Mouse (Mus musculus) embryonic facial prominence, embryonic 13.5 days (tissue): ENCODE data around the gene Ptma. TPM values are rescaled to one million over a fixed set of nuclear protein-coding genes. Genes with fewer than 3 reads are reported as not detected.
A peak's percentile ranks its signal among the peaks of the same experiment; 100 is the strongest.

Experiments used
- ATAC-seq: fragments of 200-750 bp; cut with Nextera tagmentation; 2 replicates; pipeline ENCODE4 v1.8.0; 2017; ENCODE audit warnings: low read depth; ENCODE audit not compliant: insufficient number of reproducible peaks, insufficient read depth, low FRiP score, low TSS enrichment
- H3K27ac ChIP-seq: fragments of 300-500 bp; sonication (generic); 2 replicates; pipeline ENCODE4 v1.5.1; 2015; ENCODE audit warnings: moderate library complexity, mild to moderate bottlenecking, inconsistent platforms
- H3K27me3 ChIP-seq: fragments of 300-500 bp; sonication (generic); 2 replicates; pipeline ENCODE4 v1.6.1; 2015; ENCODE audit warnings: mild to moderate bottlenecking, inconsistent platforms
- H3K36me3 ChIP-seq: fragments of 300-500 bp; sonication (generic); 2 replicates; pipeline ENCODE4 v1.6.1; 2015; ENCODE audit warnings: mild to moderate bottlenecking, inconsistent platforms
- H3K4me1 ChIP-seq: fragments of 300-500 bp; sonication (generic); 2 replicates; pipeline ENCODE4 v1.6.1; 2015; ENCODE audit warnings: inconsistent platforms
- H3K4me2 ChIP-seq: fragments of 300-500 bp; sonication (generic); 2 replicates; pipeline ENCODE4 v1.6.1; 2015; ENCODE audit warnings: moderate library complexity, mild to moderate bottlenecking, inconsistent platforms
- H3K4me3 ChIP-seq: fragments of 300-500 bp; sonication (generic); 2 replicates; pipeline ENCODE4 v1.5.1; 2015; ENCODE audit warnings: mild to moderate bottlenecking, inconsistent platforms
- H3K9ac ChIP-seq: fragments of 300-500 bp; sonication (generic); 2 replicates; pipeline ENCODE4 v1.6.1; 2015; ENCODE audit warnings: mild to moderate bottlenecking, inconsistent platforms
- H3K9me3 ChIP-seq: fragments of 300-500 bp; sonication (generic); 2 replicates; pipeline ENCODE4 v1.6.1; 2016; ENCODE audit warnings: inconsistent platforms
- WGBS: fragments of 180-500 bp; shearing (Covaris S2); methylation state at CpG from one replicate; pipeline ENCODE4 v1.1.7; 2015; ENCODE audit warnings: mixed read lengths; 5-methylcytosine and 5-hydroxymethylcytosine counted together
- polyA plus RNA-seq: library from polyadenylated mRNA; unstranded; fragments of >200 nt; fragmentation: Nextera tagmentation; extraction: Ambion mirVana; gene quantifications from 2 replicates; pipeline ENCODE4 v1.2.1, GENCODE M21; 2015

The Ptma gene
- polyA plus RNA-seq, 1 experiment from 2014 or later = 3,278 TPM

- Histone ChIP-seq H3K36me3 (no peaks in the 10 kb centered on the region), H3K27ac (peak overlapping the region; percentile 99), H3K4me1 (peaks cover 29% of the 10 kb centered on the region), H3K9ac (peak overlapping the region; percentile 98), H3K4me2 (peak overlapping the region; percentile 80), H3K27me3 (no peaks in the 10 kb centered on the region), H3K4me3 (peak overlapping the region; percentile 70), H3K9me3 (no peaks in the 10 kb centered on the region)
- under 1% methylated on average over 73 of the region's 74 CpGs for WGBS
- ATAC-seq = peak; percentile 95
Measured at GRCm38 (mm10) chr1:86487295-86487907, 39.1 kb upstream of the Ptma start.

GRCm38 (mm10) chr1:86487908-86488314 is 38.6 kb upstream of the Ptma start:
- Histone ChIP-seq H3K9me3 (no peaks in the 10 kb centered on the region), H3K4me1 (peaks cover 29% of the 10 kb centered on the region), H3K4me2 (peak overlapping the region; percentile 80), H3K36me3 (no peaks in the 10 kb centered on the region), H3K27me3 (no peaks in the 10 kb centered on the region), H3K27ac (peak overlapping the region; percentile 99), H3K4me3 (peak overlapping the region; percentile 70), H3K9ac (peak overlapping the region; percentile 98)
- 11% methylated on average over 20 of the region's 20 CpGs for WGBS
- no peak for ATAC-seq

- peak overlapping the region; percentile 80 for H3K4me2 ChIP-seq
- 78% methylated on average over 7 of the region's 7 CpGs for WGBS
- peak overlapping the region; percentile 98 for H3K9ac ChIP-seq
- H3K4me3 ChIP-seq = peak overlapping the region; percentile 70
- no peaks in the 10 kb centered on the region for H3K27me3 ChIP-seq
- peak overlapping the region; percentile 99 for H3K27ac ChIP-seq
- ATAC-seq = no peak
- no peaks in the 10 kb centered on the region for H3K36me3 ChIP-seq
- H3K4me1 ChIP-seq = peaks cover 29% of the 10 kb centered on the region
- H3K9me3 ChIP-seq = no peaks in the 10 kb centered on the region
Measured at GRCm38 (mm10) chr1:86488326-86488725, 38.2 kb upstream of the Ptma start.

- peak overlapping the region; percentile 99 for H3K27ac ChIP-seq
- no peaks in the 10 kb centered on the region for H3K27me3 ChIP-seq
- H3K4me2 ChIP-seq = peak overlapping the region; percentile 80
- peak overlapping the region; percentile 70 for H3K4me3 ChIP-seq
- H3K9ac ChIP-seq = peak overlapping the region; percentile 98; the same call in 1 of the 2 replicates
- H3K4me1 ChIP-seq = peaks cover 29% of the 10 kb centered on the region
- 97% methylated on average over 4 of the region's 4 CpGs for WGBS
- H3K36me3 ChIP-seq = no peaks in the 10 kb centered on the region
- H3K9me3 ChIP-seq = no peaks in the 10 kb centered on the region
- ATAC-seq = no peak
Measured at GRCm38 (mm10) chr1:86488774-86489173, 37.8 kb upstream of the Ptma start.

- H3K27ac ChIP-seq = no peak overlapping the region
- ATAC-seq = no peak
- H3K4me1 ChIP-seq = peaks cover 29% of the 10 kb centered on the region
- H3K9ac ChIP-seq = no peak overlapping the region
- no peaks in the 10 kb centered on the region for H3K36me3 ChIP-seq
- no peaks in the 10 kb centered on the region for H3K27me3 ChIP-seq
- no peak overlapping the region for H3K4me2 ChIP-seq
- no peak overlapping the region for H3K4me3 ChIP-seq
- WGBS = 91% methylated on average over 4 of the region's 4 CpGs
- no peaks in the 10 kb centered on the region for H3K9me3 ChIP-seq
Measured at GRCm38 (mm10) chr1:86489901-86490300, 36.6 kb upstream of the Ptma start.

GRCm38 (mm10) chr1:86490697-86491096 is 35.8 kb upstream of the Ptma start:
- no peak overlapping the region; the same call in 1 of the 2 replicates for H3K27ac ChIP-seq
- H3K9ac ChIP-seq = no peak overlapping the region
- no peaks in the 10 kb centered on the region for H3K27me3 ChIP-seq
- H3K4me2 ChIP-seq = no peak overlapping the region
- WGBS = 87% methylated on average over 3 of the region's 3 CpGs
- H3K36me3 ChIP-seq = no peaks in the 10 kb centered on the region
- no peak for ATAC-seq
- no peaks in the 10 kb centered on the region for H3K9me3 ChIP-seq
- H3K4me3 ChIP-seq = no peak overlapping the region
- peaks cover 29% of the 10 kb centered on the region for H3K4me1 ChIP-seq

- H3K9ac ChIP-seq = peak overlapping the region; percentile 55
- peak overlapping the region; percentile 74 for H3K27ac ChIP-seq
- no peak overlapping the region; the same call in 1 of the 2 replicates for H3K4me2 ChIP-seq
- peaks cover 29% of the 10 kb centered on the region for H3K4me1 ChIP-seq
- H3K9me3 ChIP-seq = no peaks in the 10 kb centered on the region
- ATAC-seq = no peak
- 44% methylated on average over 7 of the region's 7 CpGs for WGBS
- no peaks in the 10 kb centered on the region for H3K27me3 ChIP-seq
- no peak overlapping the region for H3K4me3 ChIP-seq
- H3K36me3 ChIP-seq = no peaks in the 10 kb centered on the region
Measured at GRCm38 (mm10) chr1:86491533-86492094, 34.9 kb upstream of the Ptma start.

GRCm38 (mm10) chr1:86492095-86493070 is 34.1 kb upstream of the Ptma start:
- Histone ChIP-seq H3K4me3 (no peak overlapping the region), H3K27ac (peak overlapping the region; percentile 74), H3K4me2 (no peak overlapping the region), H3K27me3 (no peaks in the 10 kb centered on the region), H3K9me3 (no peaks in the 10 kb centered on the region), H3K9ac (no peak overlapping the region; the same call in 1 of the 2 replicates), H3K36me3 (no peaks in the 10 kb centered on the region), H3K4me1 (peaks cover 31% of the 10 kb centered on the region)
- no peak for ATAC-seq
- 69% methylated on average over 9 of the region's 9 CpGs for WGBS

GRCm38 (mm10) chr1:86493783-86494182 is 32.7 kb upstream of the Ptma start:
- H3K9ac ChIP-seq = no peak overlapping the region; the same call in 1 of the 2 replicates
- H3K4me2 ChIP-seq = no peak overlapping the region
- H3K4me1 ChIP-seq = peaks cover 38% of the 10 kb centered on the region
- no peak overlapping the region for H3K27ac ChIP-seq
- H3K9me3 ChIP-seq = no peaks in the 10 kb centered on the region
- H3K36me3 ChIP-seq = no peaks in the 10 kb centered on the region
- H3K4me3 ChIP-seq = no peak overlapping the region
- ATAC-seq = no peak
- no peaks in the 10 kb centered on the region for H3K27me3 ChIP-seq
- 54% methylated on average over 3 of the region's 3 CpGs for WGBS

- Histone ChIP-seq H3K36me3 (no peaks in the 10 kb centered on the region), H3K27me3 (no peaks in the 10 kb centered on the region), H3K4me3 (no peak overlapping the region), H3K9me3 (no peaks in the 10 kb centered on the region), H3K4me1 (peaks cover 46% of the 10 kb centered on the region), H3K4me2 (no peak overlapping the region), H3K27ac (no peak overlapping the region), H3K9ac (no peak overlapping the region)
- WGBS = 89% methylated on average over 4 of the region's 4 CpGs
- no peak for ATAC-seq
Measured at GRCm38 (mm10) chr1:86496340-86496739, 30.2 kb upstream of the Ptma start.

- peak overlapping the region; percentile 33 for H3K27ac ChIP-seq
- H3K9ac ChIP-seq = no peak overlapping the region; the same call in 1 of the 2 replicates
- WGBS = 72% methylated on average over 5 of the region's 5 CpGs
Measured at GRCm38 (mm10) chr1:86497361-86497760, 29.2 kb upstream of the Ptma start.

More at GRCm38 (mm10) chr1:86497361-86497760, 29.2 kb upstream of the Ptma start:
- Histone ChIP-seq H3K4me3 (no peak overlapping the region), H3K36me3 (no peaks in the 10 kb centered on the region), H3K4me2 (no peak overlapping the region), H3K27me3 (no peaks in the 10 kb centered on the region), H3K4me1 (peaks cover 46% of the 10 kb centered on the region), H3K9me3 (no peaks in the 10 kb centered on the region)
- ATAC-seq = no peak
